Mouse (Mus musculus): ENCODE results near the gene Etnk1.
A peak's percentile ranks its signal among the peaks of the same experiment; 100 is the strongest.
"Not testable (repeated sequence)": the region's sequence is repeated elsewhere in the genome, so short reads cannot be mapped to it uniquely, and the experiment has no call there.

Gene Etnk1

DNA sequence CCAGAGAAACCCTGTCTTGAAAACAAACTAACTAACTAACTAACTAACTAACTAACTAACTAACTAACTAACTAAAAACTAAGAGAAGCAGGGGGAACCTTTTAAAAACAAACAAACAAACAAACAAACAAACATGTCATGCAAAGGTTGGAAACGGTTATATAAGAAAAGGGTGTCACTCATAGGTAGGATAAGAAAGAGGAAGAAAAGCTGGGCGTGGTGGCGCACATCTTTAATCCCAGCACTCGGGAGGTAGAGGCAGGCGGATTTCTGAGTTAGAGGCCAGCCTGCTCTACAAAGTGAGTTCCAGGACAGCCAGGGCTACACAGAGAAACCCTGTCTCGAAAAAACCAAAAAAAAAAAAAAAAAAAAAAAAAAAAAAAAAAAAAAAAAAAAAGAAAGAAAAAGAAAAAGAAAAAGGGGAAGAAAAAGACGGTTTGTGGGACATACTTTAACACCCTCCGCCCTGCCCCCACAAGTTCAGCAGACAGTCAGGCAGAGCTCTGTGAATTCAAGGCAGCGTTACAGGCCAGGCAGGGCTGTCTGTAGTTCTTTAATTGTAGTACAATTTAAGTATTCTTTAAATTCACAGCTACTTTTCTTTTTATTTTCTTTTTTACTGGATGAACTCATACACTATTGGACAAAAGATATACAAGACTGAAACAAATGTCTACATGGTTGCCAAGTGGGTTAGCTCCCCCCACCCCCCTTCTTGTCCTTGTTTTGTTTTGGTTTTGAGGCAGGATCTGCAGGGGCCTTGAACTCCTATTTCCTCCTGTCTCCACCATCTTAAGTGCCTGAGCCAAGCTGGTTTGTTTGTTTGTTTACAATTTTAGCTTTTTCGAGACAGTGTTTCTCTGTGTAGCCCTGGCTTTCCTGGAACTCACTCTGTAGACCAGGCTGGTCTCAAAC, 15.7 kb upstream of the Etnk1 start:
- not testable (repeated sequence) for DNase-seq (ENCODE audit: low spot score in 2 of 2)

DNA sequence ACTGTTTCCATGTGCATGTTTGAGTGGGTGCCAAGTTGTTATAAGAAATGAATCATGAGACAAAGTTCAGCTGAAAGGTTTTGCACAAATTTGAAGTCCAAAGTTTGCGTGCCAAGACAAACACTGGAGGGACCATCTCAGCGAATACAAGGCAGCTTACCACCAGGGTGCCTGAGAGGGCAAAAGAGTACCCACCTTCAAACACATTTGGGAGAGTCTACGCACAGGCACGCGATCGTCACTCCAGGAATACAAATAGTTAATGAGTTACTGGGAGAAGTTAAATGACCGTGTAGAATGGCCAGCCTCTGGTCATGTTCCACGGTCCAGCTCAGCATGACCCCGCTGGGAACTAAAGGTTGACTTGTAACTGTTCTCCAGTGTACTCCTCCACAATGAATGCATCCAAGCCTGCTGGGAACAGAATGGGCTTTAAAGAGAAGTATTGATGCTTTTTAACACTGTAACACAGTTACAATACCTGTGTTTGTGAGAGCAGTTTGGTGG, 14.6 kb upstream of the Etnk1 start:
- no peak for DNase-seq (ENCODE audit: low spot score in 2 of 2)

DNA sequence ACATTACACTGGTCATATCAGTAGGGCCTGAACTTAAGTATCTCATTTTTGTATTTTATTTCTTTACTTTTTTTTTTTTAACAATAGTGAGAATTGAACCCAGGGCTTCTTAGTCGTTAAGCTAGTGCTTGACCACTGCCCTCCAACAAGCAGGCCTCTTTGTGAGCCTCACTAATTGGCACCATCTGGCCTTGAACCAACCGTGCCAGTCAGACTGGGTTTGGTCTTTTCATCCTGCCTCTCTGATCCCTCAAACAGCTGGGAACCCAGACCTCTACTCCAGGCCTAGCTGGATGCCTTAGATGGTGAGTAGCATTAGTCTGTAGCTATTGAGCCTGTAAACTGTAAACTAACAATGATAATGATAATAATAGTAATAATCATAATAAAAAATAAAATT, 13.9 kb upstream of the Etnk1 start:
- no peak for DNase-seq (ENCODE audit: low spot score in 2 of 2)

DNA sequence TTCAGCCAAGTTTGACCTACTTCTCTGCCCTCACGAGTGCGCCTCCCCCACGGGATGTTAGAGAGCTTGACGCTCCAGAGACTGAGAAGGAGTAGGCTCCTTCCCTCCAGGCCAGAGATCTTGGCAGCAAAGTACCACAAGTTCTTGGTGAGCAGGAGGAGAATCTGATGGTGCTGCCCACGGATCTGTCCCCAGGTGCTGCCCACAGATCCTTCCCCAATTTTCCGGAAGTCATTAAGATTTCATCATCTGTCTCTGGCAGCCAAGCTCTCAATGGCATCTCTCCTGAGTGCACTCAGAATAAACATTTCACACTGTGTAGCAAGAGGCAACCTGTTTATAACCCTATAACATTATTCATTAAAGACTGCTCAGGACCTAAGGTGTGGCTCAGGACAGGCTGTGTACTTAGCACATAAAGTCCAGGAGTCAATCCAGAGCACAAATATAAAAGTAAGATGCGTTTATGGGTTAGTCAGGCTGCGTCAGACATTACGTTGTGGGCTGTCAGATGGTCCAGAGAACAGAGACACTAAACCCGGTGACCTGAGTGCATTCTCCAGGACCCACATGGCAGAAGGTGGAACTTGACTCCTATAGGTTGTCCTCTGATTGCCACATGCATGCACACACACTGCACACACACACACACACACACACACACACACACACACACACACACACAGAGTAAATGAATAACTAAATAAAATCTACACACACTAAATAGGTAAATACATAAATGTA, 13.1 kb upstream of the Etnk1 start:
- DNase-seq (ENCODE audit: low spot score in 2 of 2): no peak

GRCm38 (mm10) chr6:143154885-143155284, 12.1 kb upstream of the Etnk1 start:
- DNase-seq (ENCODE audit: low spot score in 2 of 2): no peak

- no peak for DNase-seq (ENCODE audit: low spot score in 2 of 2)
Observed at GRCm38 (mm10) chr6:143155996-143156395, 11.0 kb upstream of the Etnk1 start.

DNA sequence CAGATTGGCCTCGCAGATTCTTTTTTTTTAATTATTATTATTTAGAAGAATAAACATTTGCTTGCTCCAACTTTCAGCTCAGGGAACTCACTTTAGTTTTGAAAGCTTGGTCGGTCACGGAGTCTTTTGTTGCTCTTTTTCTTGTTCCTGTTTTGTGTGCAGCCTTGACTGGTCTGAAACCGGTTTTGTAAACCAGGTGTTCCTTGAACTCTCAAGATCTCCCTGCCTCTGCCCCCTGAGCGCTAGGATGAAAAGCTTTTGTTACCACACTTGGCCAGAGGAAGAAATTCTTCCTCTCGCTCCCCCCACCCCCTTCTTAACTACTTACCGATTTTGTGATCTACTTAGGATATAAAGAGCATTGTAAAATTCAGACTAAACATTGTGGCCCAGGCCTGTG, 10.3 kb upstream of the Etnk1 start:
- DNase-seq (ENCODE audit: low spot score in 2 of 2): no peak

DNA sequence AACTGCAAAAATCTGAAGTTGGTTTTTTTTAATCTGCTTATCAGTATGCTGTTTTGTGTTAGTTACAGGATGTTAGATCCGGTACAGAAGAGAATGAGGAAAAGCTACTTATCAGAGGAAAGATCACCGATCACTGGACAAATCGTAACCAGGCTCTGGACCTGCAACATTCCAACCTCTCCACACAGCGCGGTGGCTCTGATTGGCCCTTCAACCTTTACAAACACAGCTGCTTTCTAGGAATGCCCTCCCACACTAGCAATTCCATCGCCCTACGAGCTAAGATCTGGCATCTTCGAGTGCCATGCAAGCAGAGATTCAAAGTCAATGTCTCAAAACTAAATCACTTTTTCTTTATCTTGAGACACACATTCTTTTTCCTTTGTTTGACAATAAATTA, 9.6 kb upstream of the Etnk1 start:
- DNase-seq (ENCODE audit: low spot score in 2 of 2): no peak

- no peak for DNase-seq (ENCODE audit: low spot score in 2 of 2)
Observed at GRCm38 (mm10) chr6:143160572-143161231, 6.3 kb upstream of the Etnk1 start.

DNA sequence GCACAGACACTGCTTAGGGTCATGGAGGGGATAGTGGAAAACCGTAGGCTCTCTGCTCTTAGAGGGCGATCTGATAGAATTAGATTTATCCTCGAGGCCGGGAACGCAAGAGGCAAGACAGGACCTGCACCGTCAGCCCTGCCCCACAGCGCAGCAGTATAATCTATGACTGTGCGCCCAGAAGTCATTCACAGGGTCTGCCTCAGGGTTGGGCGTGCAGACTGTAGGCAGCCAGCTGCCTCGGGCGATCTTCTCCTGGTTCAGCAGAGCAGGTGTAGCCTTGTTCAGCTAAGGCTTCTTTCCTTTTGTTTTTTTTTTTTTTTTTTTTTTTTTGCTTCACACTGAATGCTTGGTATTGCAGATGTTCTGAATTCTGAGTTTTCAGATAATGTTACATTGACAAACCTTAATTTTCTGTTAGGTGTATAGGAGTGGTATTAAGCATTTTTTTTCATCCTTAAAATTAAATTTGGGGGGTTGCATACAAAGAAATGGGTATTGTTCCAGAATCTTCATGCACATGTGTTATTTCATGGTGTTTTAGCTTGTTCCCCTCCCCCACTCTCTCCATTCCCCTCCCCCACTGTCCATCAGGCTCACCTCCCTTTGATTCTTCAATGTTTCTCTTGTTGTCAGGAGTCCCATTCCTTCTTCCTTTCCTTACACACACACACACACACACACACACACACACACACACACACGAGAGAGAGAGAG, 4.7 kb upstream of the Etnk1 start:
- peak; percentile 37 to 40 for DNase-seq (ENCODE audit: low spot score in 2 of 2)

DNA sequence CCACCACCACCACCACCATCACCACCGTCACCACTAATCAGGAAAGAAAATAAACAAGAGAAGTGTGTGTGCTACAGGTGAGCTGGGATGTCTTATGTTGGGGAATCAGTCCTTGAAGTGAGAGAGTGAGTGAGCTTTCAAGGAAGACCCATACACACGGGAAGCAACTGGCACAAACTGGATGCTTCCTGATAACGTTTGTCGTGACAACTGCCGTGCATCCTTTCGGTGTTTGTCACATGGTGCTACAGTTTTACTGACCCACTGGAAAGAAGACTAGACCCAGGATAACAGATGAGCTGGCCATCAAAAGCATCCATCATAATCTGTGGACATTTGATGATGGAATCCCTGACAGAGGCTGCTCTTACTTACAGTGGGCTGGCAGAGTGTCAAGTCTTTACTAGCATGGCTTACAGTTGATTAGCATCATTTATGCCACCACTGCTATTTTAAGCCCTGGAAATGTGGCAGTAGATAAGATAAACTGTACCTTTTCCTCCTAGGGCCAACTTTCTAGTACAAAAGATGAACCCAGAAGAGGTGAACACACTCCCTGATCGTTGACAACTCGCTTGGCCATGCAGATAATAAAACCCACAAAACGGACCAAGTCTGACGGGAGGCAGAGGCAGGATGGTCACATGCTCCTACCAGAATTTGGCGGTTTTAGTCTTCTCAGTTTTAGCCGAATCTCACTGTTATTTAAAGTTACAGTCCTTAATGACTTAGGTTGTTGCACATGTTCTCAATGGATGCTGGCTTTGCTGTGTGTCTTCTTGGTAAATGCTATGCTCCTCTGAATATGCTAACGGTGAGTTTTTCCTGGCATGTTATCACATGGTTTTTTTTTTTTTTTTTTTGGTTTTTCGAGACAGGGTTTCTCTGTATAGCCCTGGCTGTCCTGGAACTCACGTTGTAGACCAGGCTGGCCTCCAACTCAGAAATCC, 2.8 kb upstream of the Etnk1 start:
- no peak for DNase-seq (ENCODE audit: low spot score in 2 of 2)

- no peak for DNase-seq (ENCODE audit: low spot score in 2 of 2)
Observed at GRCm38 (mm10) chr6:143164906-143165255, 2.1 kb upstream of the Etnk1 start.

- DNase-seq (ENCODE audit: low spot score in 2 of 2): no peak
Observed at GRCm38 (mm10) chr6:143165404-143166257, 1.4 kb upstream of the Etnk1 start.

DNA sequence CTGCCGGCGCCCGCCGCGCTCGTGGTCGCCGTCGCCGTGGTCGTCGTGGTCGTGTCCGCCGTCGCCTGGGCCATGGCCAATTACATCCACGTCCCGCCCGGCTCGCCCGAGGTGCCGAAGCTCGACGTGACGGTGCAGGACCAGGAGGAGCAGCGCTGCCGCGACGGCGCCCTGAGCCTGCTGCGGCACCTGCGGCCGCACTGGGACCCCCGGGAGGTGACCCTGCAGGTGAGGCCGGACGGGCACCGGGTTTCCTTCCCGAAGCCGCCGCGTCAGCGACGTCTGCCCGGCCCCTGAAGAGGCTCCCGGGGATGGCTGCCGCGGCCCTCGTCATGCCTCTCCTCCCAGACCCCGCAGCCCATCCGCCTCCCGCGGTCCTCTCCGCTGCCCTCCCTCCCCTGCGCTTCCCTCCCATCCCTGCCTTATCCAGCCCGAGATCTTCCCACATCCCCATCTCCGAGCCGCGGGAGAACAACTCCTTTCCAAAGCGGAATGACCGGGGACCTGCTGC, 443 bp downstream of the Etnk1 start:
- peak in 1 of 2 experiments; percentile 38 for DNase-seq (ENCODE audit: low spot score in 2 of 2)

DNA sequence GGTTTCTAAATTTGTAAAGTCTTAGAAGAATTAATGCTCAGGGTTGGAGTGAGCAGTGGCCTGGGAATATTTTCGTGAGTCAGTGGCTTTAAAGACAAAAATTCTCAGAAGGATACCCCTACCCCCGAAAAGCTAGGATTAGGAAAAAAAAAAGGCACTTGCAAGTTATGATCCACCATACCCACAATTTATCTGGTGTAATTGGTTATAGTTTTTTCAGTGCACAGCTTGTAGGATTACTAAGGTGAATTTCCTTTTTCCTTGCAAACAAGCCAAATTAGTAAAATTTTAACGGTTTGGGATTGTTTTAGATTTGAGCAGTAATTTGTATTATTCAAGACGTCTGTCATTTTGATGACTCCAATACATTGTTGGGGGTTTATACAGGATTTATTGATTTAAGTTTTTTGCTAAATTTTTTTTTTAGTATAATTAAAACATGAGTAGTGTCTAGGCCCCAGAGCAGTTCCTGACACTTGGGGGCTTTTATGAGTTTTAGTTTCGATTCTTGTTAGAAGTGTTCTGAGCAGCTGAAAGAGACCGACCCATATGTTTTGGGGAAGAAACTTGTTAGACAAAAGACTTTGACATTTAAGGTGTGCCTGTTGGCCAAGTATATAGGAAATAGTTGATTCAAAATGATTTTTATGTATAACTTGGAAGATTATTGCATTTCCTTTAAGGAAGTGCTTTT, 1.1 kb downstream of the Etnk1 start:
- DNase-seq (ENCODE audit: low spot score in 2 of 2): no peak

- no peak for DNase-seq (ENCODE audit: low spot score in 2 of 2)
Observed at GRCm38 (mm10) chr6:143169385-143169784, 2.4 kb downstream of the Etnk1 start.

DNA sequence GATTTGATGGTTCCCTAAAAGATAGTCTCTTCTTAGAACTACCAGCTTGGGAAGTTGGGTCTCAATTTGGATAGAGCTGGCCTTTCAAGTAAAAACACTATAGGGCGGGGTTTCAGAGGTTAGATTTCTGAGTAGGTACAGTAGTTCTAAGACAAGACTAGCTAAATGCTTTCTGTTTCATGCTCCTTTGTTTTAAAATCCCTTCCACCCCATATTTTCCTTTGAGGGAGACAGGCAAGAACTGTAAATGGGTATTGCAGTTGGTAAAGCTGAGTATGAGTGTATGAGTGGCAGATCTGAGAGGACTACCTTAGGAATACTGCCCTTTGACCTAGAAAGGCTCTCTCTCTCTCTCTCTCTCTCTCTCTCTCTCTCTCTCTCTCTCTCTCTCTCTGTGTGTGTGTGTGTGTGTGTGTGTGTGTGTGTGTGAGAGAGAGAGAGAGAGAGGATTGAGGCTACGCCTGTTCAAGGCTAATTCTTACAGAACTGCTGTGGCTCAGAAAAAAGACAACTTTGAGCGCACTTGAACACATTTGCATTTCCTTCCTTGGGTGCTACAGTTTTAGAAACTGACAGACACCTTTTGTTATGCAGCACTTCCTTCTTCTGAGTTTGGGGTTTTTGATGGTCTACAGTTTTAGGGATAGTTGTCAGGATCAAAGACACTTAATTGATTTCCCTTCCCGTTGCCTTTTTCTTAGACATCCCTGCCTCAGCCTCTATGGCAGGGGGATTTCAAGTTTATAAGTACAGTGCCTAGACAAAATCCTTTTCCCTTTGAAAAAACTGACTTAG, 3.3 kb downstream of the Etnk1 start:
- no peak for DNase-seq (ENCODE audit: low spot score in 2 of 2)

- DNase-seq (ENCODE audit: low spot score in 2 of 2): no peak
Observed at GRCm38 (mm10) chr6:143171066-143171465, 4.0 kb downstream of the Etnk1 start.
